Mouse (Mus musculus) G1E (cell line): ENCODE data around the gene Mettl27.

Source experiments
- CTCF ChIP-seq: IDR thresholded peaks from 2 replicates; pipeline ENCODE4 v1.5.1; 2012; ENCODE audit warnings: low read depth, low read length, inconsistent platforms, mixed read lengths
- GATA1 ChIP-seq: IDR thresholded peaks from 2 replicates; pipeline ENCODE4 v1.6.1; 2012; ENCODE audit warnings: borderline replicate concordance, low read length, inconsistent platforms, mixed read lengths
- TAL1 ChIP-seq: conservative IDR thresholded peaks from 2 replicates; pipeline ENCODE4 v1.6.1; 2012; ENCODE audit warnings: low read depth, low read length, inconsistent platforms, mixed read lengths

- TF ChIP-seq CTCF (no peak), TAL1 (no peak), GATA1 (no peak)
Observed at GRCm38 (mm10) chr5:134926726-134927125, 5.4 kb upstream of the Mettl27 start.
